Mouse (Mus musculus) stomach, embryonic 15.5 days (tissue): ENCODE data around the gene Ntn4. TPM values are rescaled to one million over a fixed set of nuclear protein-coding genes. Genes with fewer than 3 reads are reported as not detected.

Experiments
- ATAC-seq: fragments of 200-750 bp; cut with Nextera tagmentation; 2 replicates; pipeline ENCODE4 v1.8.0; 2017; ENCODE audit warnings: low read depth, moderate number of reproducible peaks, moderate TSS enrichment; ENCODE audit not compliant: insufficient read depth, low FRiP score
- H3K27ac ChIP-seq: fragments of 300-500 bp; sonication (generic); 2 replicates; pipeline ENCODE4 v1.5.1; 2015; ENCODE audit warnings: mild to moderate bottlenecking, inconsistent platforms
- H3K27me3 ChIP-seq: fragments of 300-500 bp; sonication (generic); replicated peaks from 2 replicates; pipeline ENCODE4 v1.6.1; 2015; ENCODE audit warnings: inconsistent platforms
- H3K36me3 ChIP-seq: fragments of 300-500 bp; sonication (generic); 2 replicates; pipeline ENCODE4 v1.6.1; 2015; ENCODE audit warnings: inconsistent platforms
- H3K4me1 ChIP-seq: fragments of 300-500 bp; sonication (generic); 2 replicates; pipeline ENCODE4 v1.6.1; 2015; ENCODE audit warnings: inconsistent platforms
- H3K4me2 ChIP-seq: fragments of 300-500 bp; sonication (generic); 2 replicates; pipeline ENCODE4 v1.6.1; 2015; ENCODE audit warnings: mild to moderate bottlenecking, inconsistent platforms
- H3K4me3 ChIP-seq: fragments of 300-500 bp; sonication (generic); replicated peaks from 2 replicates; pipeline ENCODE4 v1.5.1; 2015; ENCODE audit warnings: inconsistent platforms
- H3K9ac ChIP-seq: fragments of 300-500 bp; sonication (generic); 2 replicates; pipeline ENCODE4 v1.6.1; 2015; ENCODE audit warnings: inconsistent platforms
- H3K9me3 ChIP-seq: fragments of 300-500 bp; sonication (generic); 2 replicates; pipeline ENCODE4 v1.6.1; 2016; ENCODE audit warnings: inconsistent platforms
- WGBS: fragments of 180-500 bp; shearing (Covaris S2); methylation state at CpG from one replicate; pipeline ENCODE4 v1.1.7; 2015; 5-methylcytosine and 5-hydroxymethylcytosine counted together
- polyA plus RNA-seq: library from polyadenylated mRNA; unstranded; fragments of >200 nt; fragmentation: Nextera tagmentation; extraction: Ambion mirVana; gene quantifications from 2 replicates; pipeline ENCODE4 v1.2.1, GENCODE M21; 2015

Gene Ntn4
- polyA plus RNA-seq, 1 experiment from 2014 or later: 0.71 TPM

GRCm38 (mm10) chr10:93695043-93695791 is 54.7 kb downstream of the Ntn4 start:
- no peaks in the 10 kb centered on the region for H3K9me3 ChIP-seq
- no peaks in the 10 kb centered on the region for H3K4me1 ChIP-seq
- ATAC-seq: no peak
- H3K4me2 ChIP-seq: no peak overlapping the region
- no peaks in the 10 kb centered on the region for H3K36me3 ChIP-seq
- 68% methylated on average over 21 of the region's 21 CpGs for WGBS
- no peaks in the 10 kb centered on the region for H3K27me3 ChIP-seq
- H3K9ac ChIP-seq: no peak overlapping the region
- no peak overlapping the region for H3K4me3 ChIP-seq
- no peak overlapping the region for H3K27ac ChIP-seq

GRCm38 (mm10) chr10:93696001-93696400 is 55.5 kb downstream of the Ntn4 start:
- no peaks in the 10 kb centered on the region for H3K4me1 ChIP-seq
- no peaks in the 10 kb centered on the region for H3K9me3 ChIP-seq
- ATAC-seq: no peak
- H3K9ac ChIP-seq: no peak overlapping the region
- H3K4me3 ChIP-seq: no peak overlapping the region
- H3K27ac ChIP-seq: no peak overlapping the region
- H3K4me2 ChIP-seq: no peak overlapping the region
- no peaks in the 10 kb centered on the region for H3K36me3 ChIP-seq
- WGBS: 85% methylated on average over 4 of the region's 4 CpGs
- no peaks in the 10 kb centered on the region for H3K27me3 ChIP-seq

GRCm38 (mm10) chr10:93697866-93698483 is 57.5 kb downstream of the Ntn4 start:
- no peak overlapping the region for H3K4me2 ChIP-seq
- H3K36me3 ChIP-seq: no peaks in the 10 kb centered on the region
- no peak overlapping the region for H3K27ac ChIP-seq
- no peak for ATAC-seq
- no peaks in the 10 kb centered on the region for H3K9me3 ChIP-seq
- H3K4me1 ChIP-seq: no peaks in the 10 kb centered on the region
- no peak overlapping the region for H3K9ac ChIP-seq
- H3K27me3 ChIP-seq: no peaks in the 10 kb centered on the region
- WGBS: 87% methylated on average over 10 of the region's 10 CpGs
- H3K4me3 ChIP-seq: no peak overlapping the region

GRCm38 (mm10) chr10:93699689-93700478 is 59.4 kb downstream of the Ntn4 start:
- Histone ChIP-seq H3K9me3 (no peaks in the 10 kb centered on the region), H3K4me1 (no peaks in the 10 kb centered on the region), H3K27ac (no peak overlapping the region), H3K9ac (no peak overlapping the region), H3K4me3 (no peak overlapping the region), H3K4me2 (no peak overlapping the region), H3K36me3 (no peaks in the 10 kb centered on the region), H3K27me3 (no peaks in the 10 kb centered on the region)
- ATAC-seq: no peak
- 77% methylated on average over 10 of the region's 10 CpGs for WGBS

DNA sequence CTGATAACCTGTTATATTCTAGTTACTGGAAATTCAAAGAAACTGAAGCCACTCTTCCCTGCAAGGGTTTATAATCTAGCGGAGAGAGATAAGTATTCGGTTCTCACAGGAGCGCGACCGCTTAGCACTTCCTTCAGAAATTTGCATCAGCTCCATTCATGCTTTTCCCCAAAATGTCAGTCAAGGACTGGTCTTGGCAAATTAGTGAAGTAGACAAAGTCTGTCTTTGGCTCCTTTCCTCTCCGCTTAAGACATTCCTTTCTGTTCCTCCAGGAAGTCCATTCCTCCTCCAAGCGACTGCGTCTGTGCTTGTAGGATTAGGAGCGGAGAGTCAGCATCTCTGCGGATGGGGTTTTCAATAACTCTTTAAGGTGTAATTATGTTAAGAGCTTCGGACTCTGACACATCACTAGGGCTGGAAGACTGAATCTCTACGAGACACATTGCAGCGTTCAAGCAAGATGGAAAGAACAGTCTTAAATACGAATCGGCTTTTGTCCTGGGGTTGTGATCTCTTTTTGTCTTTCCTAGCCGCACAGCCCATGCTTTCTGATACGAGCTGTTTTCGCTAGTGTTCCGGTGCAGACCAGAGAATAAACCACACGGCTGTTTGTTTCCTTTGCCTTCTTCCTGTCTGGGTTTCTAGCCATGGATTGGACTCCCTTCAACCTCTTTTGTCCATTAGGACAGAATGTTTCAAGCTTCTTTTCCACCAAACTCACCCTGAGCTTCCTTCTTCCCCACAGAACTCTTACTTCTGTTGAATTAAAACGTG is 60.3 kb downstream of the Ntn4 start:
- Histone ChIP-seq H3K9ac (no peak overlapping the region), H3K27ac (no peak overlapping the region), H3K27me3 (no peaks in the 10 kb centered on the region), H3K9me3 (no peaks in the 10 kb centered on the region), H3K36me3 (no peaks in the 10 kb centered on the region), H3K4me3 (no peak overlapping the region), H3K4me1 (no peaks in the 10 kb centered on the region), H3K4me2 (no peak overlapping the region)
- WGBS: 80% methylated on average over 21 of the region's 21 CpGs
- no peak for ATAC-seq

DNA sequence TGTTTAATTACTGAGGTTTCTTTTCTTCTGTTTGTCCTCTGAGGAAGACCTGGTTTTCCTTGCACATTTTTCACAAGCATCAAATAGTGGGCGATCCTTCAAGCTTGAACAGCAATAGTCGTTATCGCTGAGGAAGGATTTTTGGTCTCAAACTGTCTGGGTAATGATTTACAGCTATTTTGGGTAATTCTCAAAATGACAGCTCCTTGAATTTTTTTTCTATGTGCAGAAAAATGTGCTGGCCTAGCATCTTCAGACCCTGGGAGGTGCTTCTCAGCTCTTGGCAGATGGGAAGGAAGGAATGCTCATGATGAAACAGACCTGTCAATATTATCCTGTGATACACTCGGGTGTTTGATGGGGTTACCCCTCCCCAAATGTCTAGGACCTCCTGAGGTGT is 63.5 kb downstream of the Ntn4 start:
- no peaks in the 10 kb centered on the region for H3K4me1 ChIP-seq
- no peak overlapping the region for H3K4me2 ChIP-seq
- no peaks in the 10 kb centered on the region for H3K36me3 ChIP-seq
- no peak overlapping the region for H3K27ac ChIP-seq
- H3K27me3 ChIP-seq: no peaks in the 10 kb centered on the region
- H3K9me3 ChIP-seq: no peaks in the 10 kb centered on the region
- 81% methylated on average over 4 of the region's 4 CpGs for WGBS
- no peak overlapping the region for H3K4me3 ChIP-seq
- no peak overlapping the region for H3K9ac ChIP-seq
- no peak for ATAC-seq

DNA sequence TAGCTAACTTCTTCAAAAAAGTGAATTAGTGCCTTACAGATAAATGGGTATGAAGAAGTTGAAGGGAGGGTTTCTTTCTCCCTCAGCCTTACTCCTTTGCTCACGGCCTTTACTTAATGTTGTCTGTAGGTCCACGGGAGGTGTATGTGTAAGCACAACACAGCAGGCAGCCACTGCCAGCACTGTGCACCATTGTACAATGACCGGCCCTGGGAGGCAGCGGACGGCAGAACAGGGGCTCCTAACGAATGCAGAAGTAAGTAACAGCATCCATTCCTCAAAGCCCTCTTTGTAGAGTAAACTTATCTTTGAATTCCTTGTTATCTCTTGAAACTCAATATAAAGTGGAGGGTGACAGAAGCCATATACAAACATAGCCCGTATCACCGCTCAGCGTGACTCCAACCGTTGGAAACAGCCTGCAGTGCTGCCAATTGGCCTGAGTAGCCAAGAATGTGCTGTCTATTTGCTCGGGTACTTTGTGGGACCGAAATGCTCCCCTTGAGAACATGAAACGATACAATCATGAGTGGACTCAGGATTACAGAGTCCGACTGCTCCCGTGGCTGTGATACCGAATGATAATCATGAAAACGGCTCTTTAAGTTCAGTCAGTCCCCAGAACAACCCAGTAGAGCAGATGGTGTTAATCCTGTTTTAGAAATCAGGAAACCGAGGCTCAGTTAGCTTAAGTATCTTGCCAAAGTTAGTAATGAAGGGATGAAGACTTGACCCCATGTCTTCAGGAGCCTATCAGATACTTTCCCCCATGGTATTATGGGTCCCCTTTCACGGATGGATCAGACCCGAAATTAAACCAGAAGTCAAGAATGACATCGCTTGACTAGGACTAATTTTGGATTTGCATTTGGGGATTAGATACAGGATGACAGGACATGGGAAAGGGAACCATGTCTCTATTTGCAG is 66.9 kb downstream of the Ntn4 start:
- Histone ChIP-seq H3K9ac (no peak overlapping the region), H3K4me1 (no peaks in the 10 kb centered on the region), H3K27me3 (no peaks in the 10 kb centered on the region), H3K36me3 (no peaks in the 10 kb centered on the region), H3K4me3 (no peak overlapping the region), H3K27ac (no peak overlapping the region), H3K9me3 (no peaks in the 10 kb centered on the region), H3K4me2 (no peak overlapping the region)
- ATAC-seq: no peak
- 51% methylated on average over 21 of the region's 21 CpGs for WGBS

DNA sequence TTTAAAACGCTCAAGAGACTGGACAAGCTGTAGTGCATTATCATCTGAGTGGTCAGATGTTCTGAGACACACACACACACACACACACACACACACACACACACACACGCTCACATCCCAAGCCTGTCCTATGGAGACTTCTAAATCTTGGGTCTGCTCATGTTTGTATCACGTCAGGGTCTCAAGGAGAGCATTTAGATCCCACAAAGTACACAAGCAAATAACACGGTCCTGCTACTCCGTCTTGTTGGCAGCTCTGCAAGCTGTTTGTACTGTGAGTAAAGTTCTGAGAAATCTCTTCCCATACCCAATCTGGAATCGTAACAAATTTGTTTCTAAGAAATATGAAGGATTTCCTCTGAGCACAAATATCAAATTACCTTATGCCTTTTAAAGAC is 67.6 kb downstream of the Ntn4 start:
- H3K27ac ChIP-seq: no peak overlapping the region
- H3K4me1 ChIP-seq: no peaks in the 10 kb centered on the region
- 50% methylated on average over 6 of the region's 6 CpGs for WGBS
- no peaks in the 10 kb centered on the region for H3K9me3 ChIP-seq
- no peak overlapping the region for H3K4me2 ChIP-seq
- no peak overlapping the region for H3K9ac ChIP-seq
- ATAC-seq: no peak
- H3K4me3 ChIP-seq: no peak overlapping the region
- no peaks in the 10 kb centered on the region for H3K27me3 ChIP-seq
- no peaks in the 10 kb centered on the region for H3K36me3 ChIP-seq

DNA sequence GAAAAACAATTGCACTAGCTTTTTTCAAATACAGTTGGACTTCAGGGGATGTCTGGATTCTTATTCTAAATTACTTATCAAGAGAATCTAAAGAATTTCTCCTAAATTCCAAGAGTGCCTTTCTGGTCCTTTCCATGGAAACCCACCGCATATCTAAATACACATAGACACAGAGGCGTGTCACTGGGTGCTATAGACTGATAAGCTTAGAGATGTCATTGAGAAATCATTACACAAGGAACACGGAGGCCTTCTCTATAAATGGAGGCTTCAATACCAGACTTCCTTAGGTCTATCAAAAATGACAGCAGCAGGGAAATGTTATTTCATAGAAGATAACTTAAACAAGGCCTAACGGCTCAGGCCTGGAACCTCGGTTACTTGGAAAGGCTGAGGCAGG is 68.0 kb downstream of the Ntn4 start:
- Histone ChIP-seq H3K4me1 (no peaks in the 10 kb centered on the region), H3K4me2 (no peak overlapping the region), H3K36me3 (no peaks in the 10 kb centered on the region), H3K9me3 (no peaks in the 10 kb centered on the region), H3K27me3 (no peaks in the 10 kb centered on the region), H3K4me3 (no peak overlapping the region), H3K9ac (no peak overlapping the region), H3K27ac (no peak overlapping the region)
- no peak for ATAC-seq
- WGBS: 60% methylated on average over 5 of the region's 5 CpGs

- no peak for ATAC-seq
- Histone ChIP-seq H3K27ac (no peak overlapping the region), H3K36me3 (no peaks in the 10 kb centered on the region), H3K27me3 (no peaks in the 10 kb centered on the region), H3K9me3 (no peaks in the 10 kb centered on the region), H3K4me1 (no peaks in the 10 kb centered on the region), H3K4me3 (no peak overlapping the region), H3K9ac (no peak overlapping the region), H3K4me2 (no peak overlapping the region)
- WGBS: 85% methylated on average over 8 of the region's 8 CpGs
Observed at GRCm38 (mm10) chr10:93709536-93709935, 69.1 kb downstream of the Ntn4 start.
